Mouse (Mus musculus) cerebellum, adult 8-10 months (tissue): ENCODE data around the gene Drc1.

ENCODE experiments used
- DNase-seq: peaks from one replicate; pipeline ENCODE4 v3.0.0; 2022

The Drc1 gene

GRCm38 (mm10) chr5:30287106-30287882 is 6.1 kb downstream of the Drc1 start:
- no peak for DNase-seq

- DNase-seq, result peak; percentile 73
Observed at GRCm38 (mm10) chr5:30340815-30341214, 59.6 kb downstream of the Drc1 start.

DNA sequence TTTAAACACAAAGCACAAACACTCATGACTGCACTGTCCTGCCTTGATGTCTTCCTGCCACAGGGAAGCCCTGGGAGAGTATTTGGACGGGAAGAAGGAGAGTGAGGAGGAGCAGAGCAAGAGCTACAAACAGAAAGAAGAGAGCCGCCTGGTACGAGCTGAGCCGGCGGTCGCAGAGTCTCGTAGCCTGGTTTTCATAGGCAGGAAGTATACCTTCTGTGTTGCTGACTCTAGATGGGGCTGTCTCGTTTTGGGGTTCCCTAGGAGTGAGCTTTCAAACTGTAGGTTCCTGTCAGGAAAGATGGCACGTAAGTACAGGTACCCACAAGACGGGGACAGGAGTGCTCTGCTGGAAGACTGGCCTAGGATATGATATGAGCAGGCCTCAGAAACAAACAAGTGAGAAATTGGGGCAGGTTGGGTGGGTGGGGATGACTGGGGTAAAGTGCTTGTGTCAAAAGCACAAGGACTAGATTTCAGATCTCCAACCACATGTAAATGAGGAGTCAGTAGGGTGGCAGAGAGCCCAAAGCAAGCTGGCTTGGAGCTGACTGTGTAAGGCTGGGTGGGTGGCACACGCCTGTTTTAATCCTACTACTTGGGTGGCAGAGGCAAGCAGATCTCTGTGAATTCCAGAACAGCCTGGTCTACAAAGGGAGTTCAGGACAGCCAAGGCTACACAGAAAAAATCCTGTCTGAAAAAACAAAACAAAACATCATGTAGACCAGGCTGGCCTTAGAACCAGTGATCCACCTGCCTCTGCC is 60.6 kb downstream of the Drc1 start:
- no peak for DNase-seq

GRCm38 (mm10) chr5:30342601-30343015 is 61.4 kb downstream of the Drc1 start:
- DNase-seq, result peak; percentile 38

- DNase-seq, result peak; percentile 75
Observed at GRCm38 (mm10) chr5:30343107-30343506, 61.9 kb downstream of the Drc1 start.

GRCm38 (mm10) chr5:30343886-30344285 is 62.7 kb downstream of the Drc1 start:
- DNase-seq, result no peak

GRCm38 (mm10) chr5:30353605-30354004 is 72.4 kb downstream of the Drc1 start:
- DNase-seq, result no peak

GRCm38 (mm10) chr5:30355114-30355513 is 73.9 kb downstream of the Drc1 start:
- no peak for DNase-seq

- no peak for DNase-seq
Observed at GRCm38 (mm10) chr5:30355559-30356159, 74.5 kb downstream of the Drc1 start.

GRCm38 (mm10) chr5:30356647-30357046 is 75.5 kb downstream of the Drc1 start:
- no peak for DNase-seq

GRCm38 (mm10) chr5:30358436-30359099 is 77.4 kb downstream of the Drc1 start:
- no peak for DNase-seq

DNA sequence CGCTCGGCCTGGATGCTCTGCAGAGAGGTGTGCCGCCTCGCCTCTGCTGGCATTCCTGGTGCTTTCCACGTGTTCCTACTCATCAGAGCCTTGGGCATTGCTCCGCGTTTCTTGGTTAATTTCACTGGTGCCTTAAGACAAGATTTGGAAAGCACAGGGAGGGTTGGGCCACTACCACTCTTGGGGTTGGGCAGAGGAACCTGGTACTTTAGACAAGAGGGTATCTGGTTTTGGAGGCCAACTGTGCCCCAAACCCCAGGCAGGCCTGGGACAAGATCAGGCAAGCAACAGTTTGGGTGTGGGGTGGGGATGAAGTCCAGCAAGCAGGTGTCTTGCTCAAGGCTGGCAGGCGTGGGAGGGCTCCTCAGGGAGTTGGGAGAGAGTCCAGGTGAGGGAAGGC is 86.2 kb downstream of the Drc1 start:
- DNase-seq, result no peak

DNA sequence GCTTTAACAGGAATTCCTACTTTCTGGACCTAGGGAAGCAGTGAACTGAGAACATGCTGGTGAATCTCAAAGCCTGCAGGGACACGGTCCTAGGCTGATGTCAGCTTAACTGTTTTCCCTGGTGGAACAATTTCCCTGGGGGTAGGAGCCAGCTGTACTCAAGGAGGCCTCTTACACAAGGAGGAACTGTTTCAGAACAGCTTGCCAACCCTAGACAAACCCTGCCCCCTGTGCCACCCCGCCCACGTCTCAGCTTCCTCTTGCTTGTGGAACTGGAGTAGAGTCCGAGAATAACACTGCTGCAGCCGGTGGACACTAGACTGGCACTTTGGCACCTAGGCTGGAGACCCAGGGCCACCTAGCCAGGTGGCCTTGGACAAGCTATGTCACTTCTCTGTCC is 88.2 kb downstream of the Drc1 start:
- no peak for DNase-seq

- DNase-seq, result no peak
Observed at GRCm38 (mm10) chr5:30382876-30383275, 101.7 kb downstream of the Drc1 start.

DNA sequence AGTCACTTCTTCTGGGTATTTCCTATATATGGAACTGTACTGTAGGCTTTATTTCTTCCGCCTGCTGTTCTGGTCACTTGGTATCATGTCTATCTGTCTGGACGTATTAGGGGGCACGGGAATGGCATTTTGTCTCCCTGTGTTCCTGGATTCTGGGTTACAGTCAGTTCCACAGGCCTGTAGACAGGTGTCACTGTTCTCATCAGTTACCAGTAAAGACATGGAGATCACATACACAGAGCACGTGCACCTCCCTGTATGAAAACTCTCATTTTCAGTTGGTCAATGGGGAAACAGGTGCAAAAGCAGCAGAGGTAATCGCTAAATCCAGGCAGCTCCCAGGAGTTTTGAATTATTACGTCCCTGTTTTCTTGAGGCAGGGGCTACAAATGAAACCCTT is 106.5 kb downstream of the Drc1 start:
- DNase-seq, result no peak

DNA sequence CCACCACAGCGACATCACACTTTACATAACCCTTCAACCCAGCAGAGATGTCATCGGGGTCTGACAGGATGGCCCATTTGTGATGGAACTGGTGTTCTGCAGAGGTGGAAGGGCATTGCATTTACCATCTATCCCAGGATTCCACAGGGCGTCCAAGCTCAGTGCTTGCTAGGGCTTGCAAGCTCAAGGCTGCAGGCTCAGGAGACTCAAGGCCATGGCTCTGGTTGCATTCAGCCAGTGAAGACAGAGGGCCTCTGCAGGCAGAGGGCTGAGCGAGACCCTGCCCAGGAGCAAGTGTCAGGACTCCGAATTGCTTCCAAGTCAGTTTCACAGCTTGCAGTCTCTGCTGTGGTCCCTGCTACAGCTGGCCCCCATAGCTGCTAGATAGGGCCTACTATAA is 108.6 kb downstream of the Drc1 start:
- no peak for DNase-seq

DNA sequence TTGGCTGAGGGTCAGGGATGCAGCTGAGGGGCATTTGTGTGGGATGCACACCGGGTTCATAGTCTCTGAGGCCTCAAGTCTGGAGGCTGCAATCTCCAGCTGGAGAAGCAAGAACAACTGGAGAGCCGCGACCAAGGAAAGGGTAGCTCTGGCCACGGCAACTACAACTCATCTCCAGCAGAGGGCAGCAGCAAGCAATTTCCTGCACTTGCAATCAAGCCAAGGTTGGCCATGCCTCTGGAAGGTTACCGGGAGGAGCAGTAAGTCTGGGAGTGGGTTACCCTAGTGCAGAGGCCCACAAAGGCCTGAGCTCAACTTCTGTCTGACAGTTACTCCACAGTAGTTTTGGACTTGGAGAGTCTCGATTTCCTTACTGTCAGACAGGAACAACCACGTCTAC is 110.3 kb downstream of the Drc1 start:
- peak; percentile 64 for DNase-seq

- no peak for DNase-seq
Observed at GRCm38 (mm10) chr5:30400521-30400920, 119.3 kb downstream of the Drc1 start.

DNA sequence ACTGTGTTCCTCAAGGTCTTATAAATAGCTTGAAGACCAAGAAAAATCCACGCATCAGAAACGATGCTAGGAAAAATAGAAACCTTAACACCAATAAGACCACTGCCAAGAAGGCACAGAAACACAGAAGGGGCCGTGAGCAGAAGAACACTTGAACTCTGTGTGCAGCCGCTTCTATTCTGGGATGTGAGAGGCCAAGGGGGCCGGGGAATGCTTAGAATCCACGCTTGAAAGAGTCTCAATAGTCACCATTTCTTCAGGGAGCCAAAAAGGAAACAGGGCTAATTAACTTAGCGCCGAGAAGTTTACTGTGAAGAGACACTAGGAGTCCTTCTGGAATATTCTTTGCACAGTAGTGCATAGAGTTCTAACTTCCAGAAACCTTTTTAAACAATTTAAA is 120.0 kb downstream of the Drc1 start:
- DNase-seq, result no peak

DNA sequence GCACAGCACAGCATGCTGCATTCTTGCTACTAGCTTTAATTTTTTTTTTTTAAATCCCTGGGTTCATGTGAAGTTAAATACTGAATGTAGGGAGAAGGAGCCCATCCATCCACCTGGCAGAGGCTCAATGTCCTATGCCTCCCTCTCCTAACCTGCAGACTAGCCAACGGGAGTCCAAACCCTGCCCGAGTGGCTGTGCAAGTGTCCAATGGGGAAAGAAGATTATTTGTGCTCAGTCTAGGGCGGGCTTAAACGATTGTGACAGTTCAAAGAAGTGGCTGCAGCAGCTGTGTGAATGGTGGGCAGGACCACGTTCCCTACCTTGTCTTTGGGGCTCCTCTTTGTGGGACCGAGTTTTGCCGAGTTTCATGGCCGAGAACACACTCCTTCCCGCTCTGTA is 125.7 kb downstream of the Drc1 start:
- DNase-seq, result no peak

GRCm38 (mm10) chr5:30411524-30411923 is 130.3 kb downstream of the Drc1 start:
- DNase-seq, result no peak

DNA sequence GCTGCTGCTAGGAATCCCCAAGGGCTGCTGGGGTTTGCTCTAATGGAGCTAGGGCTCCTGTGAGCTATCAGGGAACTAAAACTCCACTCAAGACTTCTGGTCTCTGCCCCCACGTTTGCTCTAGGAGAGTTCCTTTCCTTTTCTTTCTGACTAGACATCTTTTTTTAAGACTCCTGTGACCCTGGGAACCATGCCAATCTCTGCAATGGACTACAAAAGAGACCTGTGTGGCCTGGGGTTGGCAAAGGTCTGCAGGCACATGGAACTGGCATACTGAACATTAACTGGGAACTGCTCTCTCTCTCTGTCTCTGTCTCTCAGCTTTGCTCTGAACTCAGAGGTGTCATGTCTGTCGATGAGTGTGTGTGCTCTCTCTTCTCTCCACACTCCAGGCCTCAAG is 134.2 kb downstream of the Drc1 start:
- DNase-seq, result no peak

GRCm38 (mm10) chr5:30415876-30416275 is 134.7 kb downstream of the Drc1 start:
- no peak for DNase-seq
